Mouse (Mus musculus) stomach, embryonic 16.5 days (tissue): ENCODE measurements around the gene Txnip. TPM values are rescaled to one million over a fixed set of nuclear protein-coding genes. Genes with fewer than 3 reads are reported as not detected.
A peak's percentile ranks its signal among the peaks of the same experiment; 100 is the strongest.

Source experiments
- ATAC-seq: fragments of 200-750 bp; cut with Nextera tagmentation; 2 replicates; pipeline ENCODE4 v1.8.0; 2017; ENCODE audit warnings: moderate number of reproducible peaks, moderate TSS enrichment; ENCODE audit not compliant: insufficient read depth, low FRiP score
- H3K27ac ChIP-seq: fragments of 300-500 bp; sonication (generic); 2 replicates; pipeline ENCODE4 v1.5.1; 2014; ENCODE audit warnings: low read length
- H3K27me3 ChIP-seq: fragments of 300-500 bp; sonication (generic); 2 replicates; pipeline ENCODE4 v1.6.1; 2014; ENCODE audit warnings: low read length, control low read depth, mixed read lengths; ENCODE audit not compliant: control insufficient read depth, insufficient read depth
- H3K36me3 ChIP-seq: fragments of 300-500 bp; sonication (generic); 2 replicates; pipeline ENCODE4 v1.6.1; 2014; ENCODE audit warnings: low read length; ENCODE audit not compliant: control insufficient read depth, insufficient read depth
- H3K4me1 ChIP-seq: fragments of 300-500 bp; sonication (generic); 2 replicates; pipeline ENCODE4 v1.6.1; 2014; ENCODE audit warnings: low read length, control low read depth, mixed read lengths; ENCODE audit not compliant: control insufficient read depth, insufficient read depth
- H3K4me2 ChIP-seq: fragments of 300-500 bp; sonication (generic); 2 replicates; pipeline ENCODE4 v1.6.1; 2014; ENCODE audit warnings: low read depth, low read length, mixed read lengths
- H3K4me3 ChIP-seq: fragments of 300-500 bp; sonication (generic); replicated peaks from 2 replicates; pipeline ENCODE4 v1.5.1; 2014; ENCODE audit warnings: mild to moderate bottlenecking, low read length
- H3K9ac ChIP-seq: fragments of 300-500 bp; sonication (generic); 2 replicates; pipeline ENCODE4 v1.6.1; 2014; ENCODE audit warnings: low read length
- H3K9me3 ChIP-seq: fragments of 300-500 bp; sonication (generic); replicated peaks from 2 replicates; pipeline ENCODE4 v1.6.1; 2016; ENCODE audit warnings: low read length, control low read depth; ENCODE audit not compliant: control insufficient read depth
- WGBS: fragments of 180-500 bp; shearing (Covaris S2); extraction: QIAGEN DNeasy Blood & Tissue Kit; methylation state at CpG from one replicate; pipeline ENCODE4 v1.1.7; 2014; 5-methylcytosine and 5-hydroxymethylcytosine counted together
- polyA plus RNA-seq: library from polyadenylated mRNA; unstranded; fragments of >200 nt; fragmentation: Nextera tagmentation; extraction: Ambion mirVana; gene quantifications from 2 replicates; pipeline ENCODE4 v1.2.1, GENCODE M21; 2015

Gene Txnip
- polyA plus RNA-seq, 1 experiment from 2014 or later: 179 TPM

GRCm38 (mm10) chr3:96528506-96528905 lies 29.3 kb upstream of the Txnip start:
- H3K4me3 ChIP-seq: no peak overlapping the region
- no peak overlapping the region for H3K4me2 ChIP-seq
- H3K27ac ChIP-seq: no peak overlapping the region
- 0 out of 2 replicates have a peak, but pooled peaks cover 6% of the 10 kb centered on the region for H3K4me1 ChIP-seq
- 51% methylated on average over 9 of the region's 9 CpGs for WGBS
- H3K9me3 ChIP-seq: no peaks in the 10 kb centered on the region
- no peak for ATAC-seq
- H3K27me3 ChIP-seq: peaks cover 31% of the 10 kb centered on the region
- no peaks in the 10 kb centered on the region for H3K36me3 ChIP-seq
- H3K9ac ChIP-seq: no peak overlapping the region

DNA sequence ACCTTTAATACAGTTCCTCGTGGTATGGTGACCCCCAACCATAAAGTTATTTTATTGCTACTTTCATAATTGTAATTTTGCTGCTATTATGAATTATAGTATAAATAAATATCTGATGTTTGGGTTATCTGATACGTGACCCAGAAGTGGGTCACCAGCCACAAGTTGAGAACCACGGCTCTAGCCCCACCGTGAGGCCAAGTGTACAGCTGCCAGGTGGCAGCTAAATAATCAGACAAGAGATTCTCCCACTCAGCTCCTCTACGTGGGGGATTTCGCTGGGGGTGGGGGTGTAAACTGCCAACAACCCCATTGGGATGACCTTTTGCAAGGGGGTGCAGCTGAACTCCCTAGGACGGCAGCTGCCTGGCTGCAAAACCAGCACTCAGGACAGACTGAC lies 25.7 kb upstream of the Txnip start:
- no peaks in the 10 kb centered on the region for H3K36me3 ChIP-seq
- H3K9ac ChIP-seq: no peak overlapping the region
- H3K4me1 ChIP-seq: 0 out of 2 replicates have a peak, but pooled peaks cover 4% of the 10 kb centered on the region
- H3K4me3 ChIP-seq: no peak overlapping the region
- H3K4me2 ChIP-seq: no peak overlapping the region
- no peak overlapping the region for H3K27ac ChIP-seq
- WGBS: 49% methylated on average over 7 of the region's 7 CpGs
- no peaks in the 10 kb centered on the region for H3K9me3 ChIP-seq
- H3K27me3 ChIP-seq: peaks cover 17% of the 10 kb centered on the region
- ATAC-seq: no peak

DNA sequence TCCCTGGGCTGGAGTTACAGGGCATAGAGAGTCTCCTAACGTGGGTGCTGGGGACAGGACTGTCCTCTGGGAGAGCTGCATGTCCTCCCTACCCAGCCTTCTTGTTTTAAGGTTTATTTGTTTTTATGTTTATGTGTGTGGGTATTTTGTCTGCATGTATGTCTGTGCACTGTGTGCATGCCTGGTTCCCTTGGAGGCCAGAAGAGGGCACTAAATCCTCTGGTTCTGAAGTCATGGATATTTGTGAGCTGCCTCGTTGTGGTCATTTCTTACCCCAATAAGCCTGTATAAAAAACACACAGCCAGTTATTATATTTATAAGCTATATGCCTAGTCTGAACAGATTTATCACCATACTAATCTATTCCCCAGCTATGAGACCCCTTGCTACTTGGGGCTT lies 23.5 kb upstream of the Txnip start:
- no peak overlapping the region for H3K4me2 ChIP-seq
- no peaks in the 10 kb centered on the region for H3K4me1 ChIP-seq
- ATAC-seq: no peak
- no peaks in the 10 kb centered on the region for H3K36me3 ChIP-seq
- H3K9ac ChIP-seq: no peak overlapping the region
- no peaks in the 10 kb centered on the region; the same call in 1 of the 2 replicates for H3K27me3 ChIP-seq
- no peak overlapping the region for H3K27ac ChIP-seq
- H3K9me3 ChIP-seq: no peaks in the 10 kb centered on the region
- 53% methylated on average over 2 of the region's 2 CpGs for WGBS
- no peak overlapping the region for H3K4me3 ChIP-seq

DNA sequence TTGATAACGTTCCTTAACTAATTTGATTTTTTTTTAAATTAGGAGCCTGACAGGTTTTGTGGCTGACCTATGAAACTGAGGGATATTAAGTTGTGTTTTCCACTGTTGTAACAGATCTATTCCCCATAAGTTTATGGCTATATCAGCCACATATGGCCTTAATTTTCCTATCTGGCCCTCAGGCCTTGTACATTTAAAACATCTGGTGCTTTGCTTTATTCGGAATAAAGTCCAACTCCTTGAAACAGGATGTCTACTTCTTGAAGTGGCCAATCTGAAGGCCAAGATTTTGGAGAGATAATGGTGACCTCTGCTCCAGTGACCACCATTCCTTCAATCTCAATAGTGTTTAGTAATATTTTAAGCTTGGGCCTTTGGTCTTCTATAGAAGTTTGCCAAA lies 18.4 kb upstream of the Txnip start:
- H3K36me3 ChIP-seq: no peaks in the 10 kb centered on the region
- no peak overlapping the region for H3K27ac ChIP-seq
- 0 out of 2 replicates have a peak, but pooled peaks cover 4% of the 10 kb centered on the region for H3K27me3 ChIP-seq
- no peak for ATAC-seq
- no peak overlapping the region for H3K4me3 ChIP-seq
- H3K9ac ChIP-seq: no peak overlapping the region
- no peaks in the 10 kb centered on the region for H3K9me3 ChIP-seq
- H3K4me1 ChIP-seq: no peaks in the 10 kb centered on the region
- H3K4me2 ChIP-seq: no peak overlapping the region
- WGBS: 81% methylated on average over 2 of the region's 2 CpGs

DNA sequence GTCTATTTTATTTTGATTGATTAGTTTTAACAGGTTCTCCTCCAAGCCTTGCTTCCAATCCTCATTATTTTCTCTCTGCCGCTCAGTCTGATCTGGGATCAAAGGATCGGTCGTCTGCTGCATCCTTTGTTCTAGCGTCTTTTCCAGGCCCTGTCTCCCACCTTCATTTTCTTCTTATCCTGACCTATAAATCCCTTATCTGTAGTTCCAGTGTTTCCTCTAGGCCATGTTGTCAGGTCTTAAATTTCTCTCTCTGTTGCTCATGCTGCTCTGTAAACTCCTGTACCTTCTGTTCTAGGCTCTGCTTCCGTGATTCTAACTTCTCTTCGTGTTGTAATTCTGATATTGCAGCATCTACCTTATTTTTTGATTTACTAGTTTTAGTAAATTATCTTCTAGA lies 17.0 kb upstream of the Txnip start:
- 51% methylated on average over 6 of the region's 6 CpGs for WGBS
- no peak for ATAC-seq
- no peak overlapping the region for H3K4me2 ChIP-seq
- H3K27ac ChIP-seq: no peak overlapping the region
- H3K36me3 ChIP-seq: no peaks in the 10 kb centered on the region
- H3K4me1 ChIP-seq: no peaks in the 10 kb centered on the region
- 0 out of 2 replicates have a peak, but pooled peaks cover 4% of the 10 kb centered on the region for H3K27me3 ChIP-seq
- H3K4me3 ChIP-seq: no peak overlapping the region
- no peaks in the 10 kb centered on the region for H3K9me3 ChIP-seq
- no peak overlapping the region for H3K9ac ChIP-seq

DNA sequence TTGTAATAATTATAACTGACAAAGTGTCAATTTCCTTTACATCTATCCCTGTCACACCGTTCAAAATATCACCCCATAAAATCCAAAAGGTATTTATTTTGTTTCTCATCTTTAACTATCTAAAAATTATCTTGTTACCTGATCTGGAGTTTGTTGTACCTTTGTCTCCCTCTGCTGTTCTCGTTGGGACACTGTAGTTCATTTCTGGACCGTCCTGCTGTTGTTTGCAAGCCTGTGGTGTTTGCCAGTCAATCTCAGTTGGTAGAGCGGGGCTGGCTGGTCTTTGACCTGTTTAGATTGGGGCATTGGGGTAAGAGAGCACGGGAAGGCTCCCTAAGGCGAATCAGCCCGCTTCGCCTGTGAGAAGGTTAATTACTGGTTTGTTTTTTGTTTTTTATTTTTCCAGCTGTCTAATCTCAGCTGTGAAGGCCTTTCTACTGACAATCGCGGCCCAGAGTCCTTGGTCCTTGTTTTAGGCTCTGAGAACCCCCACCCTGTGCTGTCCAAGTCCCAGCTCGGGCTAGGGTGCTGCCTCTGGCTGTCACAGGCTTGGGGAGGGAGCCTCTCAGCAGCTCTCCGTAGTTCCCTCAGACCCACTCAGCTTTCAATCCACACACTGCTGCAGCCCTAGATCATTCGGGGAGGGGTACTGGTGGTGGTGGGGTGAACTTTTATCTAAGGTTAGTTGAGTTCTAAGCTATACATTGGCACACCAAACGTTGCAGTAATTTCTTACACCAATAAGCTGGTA lies 16.3 kb upstream of the Txnip start:
- H3K36me3 ChIP-seq: no peaks in the 10 kb centered on the region
- 18% methylated on average over 14 of the region's 14 CpGs for WGBS
- no peaks in the 10 kb centered on the region for H3K9me3 ChIP-seq
- no peaks in the 10 kb centered on the region for H3K4me1 ChIP-seq
- ATAC-seq: no peak
- H3K27me3 ChIP-seq: 0 out of 2 replicates have a peak, but pooled peaks cover 4% of the 10 kb centered on the region
- H3K27ac ChIP-seq: no peak overlapping the region
- no peak overlapping the region for H3K4me2 ChIP-seq
- no peak overlapping the region for H3K4me3 ChIP-seq
- H3K9ac ChIP-seq: peak overlapping the region; percentile 58

GRCm38 (mm10) chr3:96542554-96542953 lies 15.2 kb upstream of the Txnip start:
- 74% methylated on average over 8 of the region's 8 CpGs for WGBS

GRCm38 (mm10) chr3:96543345-96543744 lies 14.4 kb upstream of the Txnip start:
- 84% methylated on average over 11 of the region's 11 CpGs for WGBS
- ATAC-seq: no peak
- Histone ChIP-seq H3K36me3 (no peaks in the 10 kb centered on the region), H3K9ac (no peak overlapping the region), H3K27me3 (0 out of 2 replicates have a peak, but pooled peaks cover 4% of the 10 kb centered on the region), H3K4me3 (no peak overlapping the region), H3K4me1 (no peaks in the 10 kb centered on the region), H3K4me2 (no peak overlapping the region), H3K9me3 (no peaks in the 10 kb centered on the region), H3K27ac (no peak overlapping the region)

More at GRCm38 (mm10) chr3:96542554-96542953, 15.2 kb upstream of the Txnip start:
- Histone ChIP-seq H3K4me2 (no peak overlapping the region), H3K27ac (no peak overlapping the region), H3K9ac (no peak overlapping the region), H3K27me3 (0 out of 2 replicates have a peak, but pooled peaks cover 4% of the 10 kb centered on the region), H3K36me3 (no peaks in the 10 kb centered on the region), H3K9me3 (no peaks in the 10 kb centered on the region), H3K4me1 (no peaks in the 10 kb centered on the region), H3K4me3 (no peak overlapping the region)
- no peak for ATAC-seq

DNA sequence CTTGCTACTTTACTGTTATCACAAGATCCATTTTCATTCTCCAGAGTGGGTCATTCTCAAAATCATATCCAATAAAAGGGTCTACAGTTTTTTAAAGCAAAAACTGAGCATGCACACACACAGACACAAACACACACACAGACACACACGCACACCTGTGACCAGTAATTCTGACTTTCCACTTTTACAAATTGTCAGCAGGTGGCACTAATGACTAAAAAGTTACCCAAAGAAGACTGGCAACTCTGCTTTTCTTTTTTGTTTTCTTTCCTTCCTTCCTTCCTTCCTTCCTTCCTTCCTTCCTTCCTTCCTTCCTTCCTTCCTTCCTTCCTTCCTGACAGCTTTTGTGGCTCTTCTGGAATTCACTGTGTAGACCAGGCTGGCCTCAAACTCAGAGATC lies 12.2 kb upstream of the Txnip start:
- H3K4me2 ChIP-seq: no peak overlapping the region
- no peaks in the 10 kb centered on the region for H3K36me3 ChIP-seq
- H3K9ac ChIP-seq: no peak overlapping the region
- no peak overlapping the region for H3K27ac ChIP-seq
- no peaks in the 10 kb centered on the region for H3K4me1 ChIP-seq
- no peak overlapping the region for H3K4me3 ChIP-seq
- H3K27me3 ChIP-seq: 0 out of 2 replicates have a peak, but pooled peaks cover 4% of the 10 kb centered on the region
- 29% methylated on average over 1 of the region's 1 CpGs for WGBS
- ATAC-seq: no peak
- no peaks in the 10 kb centered on the region for H3K9me3 ChIP-seq
